Mouse (Mus musculus): Measurements from ENCODE around the gene Tex36.

Gene Tex36

DNA sequence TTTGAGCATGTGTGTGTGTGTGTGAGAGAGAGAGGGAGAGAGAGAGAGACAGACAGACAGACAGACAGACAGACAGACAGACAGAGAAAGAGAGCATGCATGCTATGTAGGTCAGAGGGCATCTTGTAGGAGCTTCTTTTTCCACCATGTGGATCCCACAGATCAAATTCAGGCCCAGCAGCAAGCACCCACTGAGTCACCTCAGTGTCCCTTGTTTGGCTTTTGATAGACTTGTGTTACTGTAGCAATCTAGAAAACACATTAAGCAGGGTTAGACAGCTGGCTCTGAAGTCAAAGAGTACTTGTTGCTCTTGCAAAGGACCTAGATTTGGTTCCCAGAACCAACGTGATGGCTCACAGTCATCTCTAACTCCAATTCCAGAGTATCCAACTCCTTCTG lies 10.2 kb downstream of the Tex36 start:
- DNase-seq (ENCODE audit: low read depth, low spot score), result no peak

DNA sequence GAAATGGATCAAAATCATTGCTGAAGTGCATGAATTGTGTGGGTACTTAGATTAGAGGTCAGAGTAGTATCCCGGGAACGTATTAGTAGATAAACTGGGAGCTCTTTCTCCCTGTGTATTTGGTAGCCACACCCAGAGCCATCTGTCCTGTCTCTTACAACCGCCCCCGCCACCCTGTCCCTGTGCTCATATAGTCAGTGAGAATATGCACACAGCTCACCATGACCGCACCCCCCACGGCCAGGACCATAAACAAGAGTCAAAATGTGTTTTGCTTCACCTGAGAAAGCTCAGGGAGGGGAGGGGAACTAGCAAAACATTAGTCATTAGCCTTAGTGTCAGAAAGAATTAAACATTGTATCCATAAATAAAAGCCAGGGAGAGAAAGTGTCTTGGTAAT lies 18.7 kb downstream of the Tex36 start:
- DNase-seq (ENCODE audit: low read depth, low spot score), result no peak

DNA sequence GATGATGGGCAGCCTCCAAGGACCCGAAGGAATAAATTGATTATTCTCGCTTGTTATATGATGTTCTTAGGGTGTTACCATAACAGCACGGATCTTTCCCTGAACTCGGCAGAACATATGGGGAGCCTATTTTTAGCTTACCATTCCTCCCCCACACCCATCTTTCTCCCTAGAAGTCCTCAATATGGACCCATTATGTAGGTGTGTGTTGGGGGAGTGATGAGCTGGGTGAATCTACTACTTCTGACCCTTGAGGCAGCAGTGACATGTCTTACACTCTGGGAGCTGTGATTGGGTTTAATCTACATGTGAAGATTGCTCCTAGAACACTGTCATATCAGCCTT lies 21.7 kb downstream of the Tex36 start:
- DNase-seq (ENCODE audit: low read depth, low spot score), result no peak

DNA sequence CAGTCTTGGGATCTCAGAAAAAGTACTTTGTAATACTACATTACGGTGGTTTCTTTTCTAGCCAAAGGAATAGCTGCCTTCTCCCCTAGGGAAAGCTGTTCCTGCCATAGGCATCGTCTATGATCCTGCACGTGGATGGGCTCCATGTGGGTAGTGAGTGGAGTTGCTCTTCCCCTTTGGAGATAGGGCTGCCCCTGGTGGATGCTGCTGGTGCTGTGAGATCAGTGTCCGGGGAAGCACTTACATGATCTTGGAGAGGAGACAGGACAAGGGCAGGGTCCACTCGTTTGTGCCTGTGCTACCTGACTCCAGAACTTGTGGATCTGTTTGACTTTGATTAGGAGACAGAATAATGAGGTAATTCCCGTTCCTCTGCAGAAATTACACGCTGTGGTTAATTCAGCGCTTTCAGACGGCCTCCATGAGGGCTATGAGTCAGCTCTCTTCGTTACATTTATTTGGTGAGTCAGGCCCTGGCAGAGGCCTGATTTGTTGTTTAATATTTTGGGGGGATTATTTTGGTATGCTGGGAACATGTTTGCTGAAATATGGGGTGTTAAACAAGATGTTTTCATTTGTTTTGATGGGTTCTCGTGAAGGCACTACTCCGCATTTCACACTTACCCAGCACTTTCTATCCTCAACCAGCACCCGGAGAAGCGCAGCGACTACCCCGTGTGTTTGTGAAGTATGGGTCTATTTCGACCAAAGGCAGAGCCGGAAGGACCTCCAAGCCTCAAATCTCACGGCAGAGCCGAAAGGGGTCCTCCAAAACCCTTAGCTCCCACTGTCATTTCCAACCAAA lies 22.3 kb downstream of the Tex36 start:
- DNase-seq (ENCODE audit: low read depth, low spot score), result no peak

DNA sequence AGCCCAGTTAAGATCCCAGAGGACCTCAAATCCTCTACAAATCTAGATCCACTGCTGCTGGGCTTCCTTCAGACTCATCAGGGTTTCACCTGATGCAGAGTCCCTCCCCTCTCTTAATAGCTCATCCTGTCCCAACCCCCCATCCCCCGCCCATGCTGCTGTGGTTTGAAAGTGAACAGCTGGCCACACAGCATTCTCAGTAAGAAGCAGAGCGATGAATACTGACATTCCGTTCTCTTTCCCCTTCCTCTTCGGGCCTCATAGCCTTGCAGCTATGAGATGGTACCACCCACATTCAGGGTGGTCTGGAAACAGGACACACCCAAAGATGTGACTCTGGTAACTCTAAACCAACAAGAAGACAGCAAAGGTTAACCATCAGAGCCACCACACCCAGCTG lies 25.1 kb downstream of the Tex36 start:
- DNase-seq (ENCODE audit: low read depth, low spot score), result no peak

DNA sequence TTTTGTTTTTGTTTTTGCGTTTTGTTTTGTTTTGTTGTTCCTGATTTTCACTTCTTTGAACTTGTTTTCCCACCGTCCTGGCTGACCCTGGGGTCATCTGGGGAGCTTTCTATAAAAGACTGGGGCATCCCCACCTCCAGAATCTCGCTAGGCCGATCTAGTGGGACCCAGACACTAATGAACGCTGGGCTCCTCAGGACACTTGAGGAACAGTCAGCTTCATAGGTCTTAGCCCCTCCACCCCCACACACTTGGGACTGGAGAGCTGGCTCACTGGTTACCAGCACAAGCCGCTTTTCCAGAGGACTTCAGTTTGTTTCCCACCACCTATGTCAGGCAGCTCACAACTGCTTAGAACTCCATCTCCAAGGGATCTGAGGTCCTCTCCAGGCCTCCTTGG lies 25.7 kb downstream of the Tex36 start:
- DNase-seq (ENCODE audit: low read depth, low spot score), result no peak

DNA sequence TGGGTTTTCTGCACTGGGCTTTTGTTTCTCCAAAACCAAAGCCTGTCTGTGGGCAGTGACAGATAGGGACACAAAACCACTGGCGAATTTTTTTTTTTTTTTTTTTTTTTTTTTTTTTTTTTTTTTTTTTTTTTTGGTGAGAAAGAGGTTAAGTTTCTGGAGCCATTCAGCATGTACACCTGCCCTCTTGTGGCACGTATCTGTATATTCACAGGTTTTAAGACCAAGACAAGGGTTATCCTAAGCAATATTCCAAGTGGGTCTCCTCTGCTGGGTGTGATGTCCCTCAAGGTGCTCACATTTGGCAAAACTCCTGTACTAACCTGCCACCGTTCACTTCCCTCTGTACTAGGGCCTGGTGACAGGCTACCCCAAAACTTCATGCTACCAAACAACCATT lies 30.0 kb downstream of the Tex36 start:
- DNase-seq (ENCODE audit: low read depth, low spot score), result peak; percentile 16

DNA sequence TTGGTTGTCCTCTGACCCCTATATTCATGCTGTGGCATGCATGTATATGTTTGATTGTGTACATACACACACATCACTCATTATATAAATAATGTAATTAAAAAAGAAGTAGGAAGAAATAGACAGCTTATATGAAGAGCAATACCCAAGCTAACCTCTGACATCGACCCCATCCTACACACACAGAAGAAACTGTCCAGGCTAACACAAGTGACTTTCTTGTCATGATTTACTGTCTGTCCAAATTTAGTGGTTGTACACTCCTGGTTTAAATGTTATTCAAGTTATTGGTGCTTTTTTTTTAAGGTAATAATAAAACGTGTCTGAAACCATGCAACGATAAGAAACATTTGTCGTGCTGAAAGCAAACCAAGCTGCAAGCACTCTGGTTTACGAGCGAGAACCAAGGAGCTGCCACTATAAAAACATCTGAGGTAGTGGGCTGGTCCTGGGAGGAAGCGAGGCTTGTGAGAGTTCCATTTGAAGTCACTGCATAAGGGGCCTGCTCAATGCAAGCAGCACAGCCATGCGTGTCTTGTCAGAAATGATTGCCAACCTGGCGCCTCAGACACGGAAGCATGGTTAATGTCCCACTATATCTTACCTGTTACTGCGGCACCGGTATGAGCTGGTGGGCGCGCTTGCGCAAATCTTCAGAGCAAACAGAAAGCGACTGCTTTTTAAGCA lies 32.6 kb downstream of the Tex36 start:
- no peak for DNase-seq (ENCODE audit: low read depth, low spot score)

DNA sequence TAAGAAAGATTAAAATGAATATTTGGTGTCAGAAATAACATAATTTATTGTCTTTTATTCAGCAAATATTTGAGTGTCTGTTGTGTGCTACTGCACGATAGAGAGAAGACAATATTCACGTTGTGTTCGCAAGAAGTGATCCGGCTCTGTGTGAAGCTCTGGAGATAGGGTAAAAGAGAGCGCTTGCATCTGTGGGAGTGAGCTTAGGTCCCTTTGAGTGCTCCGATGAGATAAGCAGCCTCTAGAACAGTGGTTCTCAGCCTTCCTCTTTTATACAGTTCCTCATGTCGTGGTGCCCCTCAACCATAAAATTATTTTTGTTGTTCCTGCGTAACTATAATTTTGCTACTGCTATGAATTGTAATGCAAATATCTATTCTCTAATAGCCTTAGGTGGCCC lies 37.4 kb downstream of the Tex36 start:
- DNase-seq (ENCODE audit: low read depth, low spot score), result no peak

DNA sequence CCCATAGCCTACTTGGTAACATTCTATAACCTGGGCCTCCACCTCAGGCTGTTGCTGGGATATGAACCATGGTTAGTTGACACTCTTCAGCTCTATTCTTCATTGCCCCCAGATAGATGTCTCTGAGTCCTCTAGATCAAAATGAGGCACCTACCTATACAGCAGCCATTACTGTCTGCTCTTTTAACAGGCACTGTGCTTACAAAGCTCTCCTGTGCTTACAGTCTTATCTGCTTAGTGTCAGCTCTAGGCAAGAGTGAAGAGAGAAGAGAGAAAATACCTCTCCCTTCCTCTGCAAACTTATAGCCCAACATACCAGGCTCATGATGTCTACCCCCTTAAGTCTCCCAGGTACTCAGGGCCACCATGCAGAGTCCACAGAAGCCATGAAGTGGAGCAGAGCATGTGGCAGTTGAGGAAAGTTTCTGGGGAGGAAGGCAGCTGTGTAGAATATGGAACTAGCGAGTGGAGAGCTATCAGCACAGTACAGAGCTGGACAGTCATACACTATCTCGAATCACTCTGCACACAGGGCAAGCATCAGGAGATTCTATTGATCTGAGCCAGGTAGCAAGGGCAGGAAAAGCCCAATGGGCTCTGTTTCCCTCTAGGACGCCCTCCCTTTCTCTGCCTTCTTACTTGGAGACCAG lies 38.7 kb downstream of the Tex36 start:
- DNase-seq (ENCODE audit: low read depth, low spot score), result no peak

DNA sequence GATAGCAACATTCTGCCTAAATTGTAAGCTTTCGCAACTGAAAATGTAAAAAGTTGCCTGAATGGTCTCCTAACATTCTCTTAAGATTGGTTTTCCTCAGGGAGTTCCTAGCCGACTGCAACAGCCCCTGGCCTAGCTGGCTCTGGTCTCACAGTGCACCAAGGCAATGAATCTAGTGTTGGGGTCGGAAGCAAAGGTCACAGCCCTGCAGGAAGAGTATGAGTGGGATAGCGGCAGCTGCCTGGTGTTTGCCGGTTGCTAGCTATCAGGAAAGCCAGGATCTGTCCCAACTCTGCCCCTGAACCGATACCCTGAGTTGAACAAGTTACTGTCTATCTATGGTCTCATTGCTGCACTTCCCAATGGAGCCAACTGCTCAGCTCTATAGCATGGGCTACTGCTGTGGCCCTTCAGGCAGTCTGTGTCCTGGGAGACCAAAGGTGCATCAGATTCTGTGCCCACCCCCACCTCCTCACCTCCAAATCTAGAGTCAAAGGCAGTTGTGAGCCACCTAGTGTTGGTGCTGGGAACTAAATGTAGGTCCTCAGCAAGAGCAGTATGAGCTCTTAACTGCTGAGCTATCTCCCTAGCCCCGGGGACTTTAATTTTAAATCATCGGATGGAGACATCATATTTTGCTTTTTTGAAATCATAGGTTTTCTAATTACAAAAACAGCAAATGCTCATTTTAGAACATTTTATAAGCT lies 46.0 kb downstream of the Tex36 start:
- DNase-seq (ENCODE audit: low read depth, low spot score), result no peak

DNA sequence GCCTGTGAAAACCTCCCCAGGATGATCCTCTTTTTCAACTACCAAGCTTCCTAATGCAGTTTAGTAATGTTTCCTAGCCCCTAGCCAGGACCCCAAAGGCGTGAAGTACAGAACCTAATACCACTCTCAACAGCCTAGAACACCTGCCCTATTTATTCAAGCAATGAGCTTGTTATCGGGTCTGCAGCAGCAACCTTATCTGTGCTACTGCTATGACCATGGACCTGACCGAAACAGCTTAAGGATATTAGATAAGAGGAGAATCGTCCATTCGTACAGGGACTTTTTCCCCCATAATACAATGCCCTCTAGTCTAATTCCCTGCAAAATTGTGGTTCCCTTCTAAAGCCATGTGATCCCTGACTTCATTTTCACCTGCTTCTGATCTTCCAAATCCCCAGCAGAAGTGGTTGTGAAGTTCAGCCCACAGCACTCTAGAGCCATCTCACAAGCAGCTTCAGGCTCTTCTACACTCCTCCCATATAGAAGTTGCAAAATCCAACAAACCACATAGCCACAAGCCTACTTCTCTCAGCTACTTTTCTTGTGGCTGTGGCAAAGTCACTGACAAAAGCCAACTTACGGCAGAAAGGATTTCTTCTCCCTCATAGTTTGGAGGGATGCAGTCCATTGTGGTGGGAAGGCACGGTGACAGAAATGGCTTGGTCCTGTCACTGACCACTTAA lies 49.5 kb downstream of the Tex36 start:
- DNase-seq (ENCODE audit: low read depth, low spot score), result no peak

DNA sequence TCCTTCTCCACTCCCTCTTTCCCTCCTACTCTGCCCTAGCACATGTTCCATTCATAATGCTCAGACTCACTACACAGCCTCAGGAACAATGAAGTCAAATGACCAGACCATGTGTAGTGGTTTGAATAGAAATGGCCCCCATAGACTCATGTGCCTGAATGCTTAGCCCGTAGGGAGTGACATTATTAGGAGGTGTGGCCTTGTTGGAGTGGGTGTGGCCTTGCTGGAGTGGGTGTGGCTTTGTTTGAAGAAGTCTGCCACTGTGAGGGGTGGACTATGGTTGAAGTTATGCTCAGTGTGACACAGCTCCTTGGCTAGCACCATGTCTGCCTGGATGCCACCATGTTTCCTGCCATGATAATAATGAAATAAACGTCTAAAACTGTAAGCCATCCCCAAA lies 51.0 kb downstream of the Tex36 start:
- DNase-seq (ENCODE audit: low read depth, low spot score), result no peak

DNA sequence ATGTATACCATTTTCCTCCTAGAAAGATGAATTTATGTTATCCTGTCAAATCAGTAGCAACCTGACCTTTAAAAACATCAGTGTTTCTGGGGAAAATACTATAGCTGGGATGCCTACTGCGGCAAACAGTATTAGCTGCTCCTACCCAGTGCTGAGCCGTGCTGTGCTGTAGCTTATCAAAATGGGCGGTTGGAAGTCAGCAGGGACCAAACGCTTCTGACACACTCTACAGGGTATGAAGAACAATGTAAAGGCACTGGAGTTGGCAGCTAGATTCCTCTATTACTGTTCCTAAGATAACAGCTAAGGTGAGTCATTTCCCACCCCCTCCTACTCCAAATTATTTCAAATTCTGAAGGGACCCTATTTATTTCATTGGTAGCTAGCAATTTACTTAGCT lies 53.5 kb downstream of the Tex36 start:
- DNase-seq (ENCODE audit: low read depth, low spot score), result no peak

DNA sequence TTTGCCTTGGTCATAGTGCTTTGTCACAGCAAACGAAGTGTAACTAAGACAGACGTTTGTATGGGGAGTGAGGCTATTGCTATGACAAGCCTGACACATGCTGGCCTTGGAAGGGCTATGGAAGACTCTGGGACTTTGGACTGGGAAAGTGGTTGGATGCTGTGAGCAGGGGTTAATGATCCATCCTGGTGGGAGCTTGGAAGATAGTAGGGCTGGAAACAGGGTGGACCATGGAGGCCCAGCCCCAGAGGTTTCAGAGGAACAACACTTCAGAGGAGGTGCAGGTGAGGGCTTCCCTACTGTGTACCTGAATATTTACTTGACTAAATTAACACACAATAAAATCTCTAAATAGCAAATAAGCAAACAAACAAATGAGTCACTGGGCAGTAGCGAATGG lies 56.3 kb downstream of the Tex36 start:
- no peak for DNase-seq (ENCODE audit: low read depth, low spot score)

DNA sequence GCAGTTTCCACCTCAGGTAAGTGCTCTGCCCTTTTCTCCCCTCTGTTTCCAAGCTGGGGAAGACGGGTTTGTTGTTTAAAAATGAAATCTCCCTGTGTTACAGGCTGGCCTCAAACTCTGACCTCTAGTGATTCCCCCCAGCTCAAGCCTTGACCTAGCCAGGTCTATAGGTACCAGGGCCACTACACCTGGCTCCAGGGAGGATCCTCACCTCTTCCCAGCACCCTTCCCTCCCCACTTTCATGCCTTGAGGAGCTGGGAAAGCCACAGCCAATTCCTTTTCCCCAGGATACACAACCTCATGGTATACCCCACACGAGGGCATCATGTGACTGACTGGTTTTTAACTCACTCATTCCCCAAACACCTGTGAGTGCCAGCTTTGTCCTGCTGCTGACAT lies 57.0 kb downstream of the Tex36 start:
- no peak for DNase-seq (ENCODE audit: low read depth, low spot score)

DNA sequence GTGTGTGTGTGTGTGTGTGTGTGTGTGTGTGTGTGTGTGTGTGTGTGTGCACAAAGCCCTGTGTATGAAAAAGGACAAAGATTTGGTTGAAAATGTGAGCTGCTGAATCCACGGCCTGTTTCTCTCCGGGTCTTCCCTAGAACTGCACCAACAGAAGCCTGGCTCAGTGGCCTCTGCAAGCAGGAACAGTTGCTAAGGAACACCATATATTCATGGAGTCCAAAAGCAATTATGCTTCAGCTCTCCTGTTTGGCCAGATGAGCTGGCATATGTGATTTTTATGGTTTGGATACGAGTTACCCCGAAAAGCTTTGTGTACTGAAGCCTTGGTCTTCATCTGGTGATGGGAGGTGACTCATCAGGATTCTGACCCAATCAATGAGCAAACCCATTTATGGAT lies 58.8 kb downstream of the Tex36 start:
- peak; percentile 18 for DNase-seq (ENCODE audit: low read depth, low spot score)

DNA sequence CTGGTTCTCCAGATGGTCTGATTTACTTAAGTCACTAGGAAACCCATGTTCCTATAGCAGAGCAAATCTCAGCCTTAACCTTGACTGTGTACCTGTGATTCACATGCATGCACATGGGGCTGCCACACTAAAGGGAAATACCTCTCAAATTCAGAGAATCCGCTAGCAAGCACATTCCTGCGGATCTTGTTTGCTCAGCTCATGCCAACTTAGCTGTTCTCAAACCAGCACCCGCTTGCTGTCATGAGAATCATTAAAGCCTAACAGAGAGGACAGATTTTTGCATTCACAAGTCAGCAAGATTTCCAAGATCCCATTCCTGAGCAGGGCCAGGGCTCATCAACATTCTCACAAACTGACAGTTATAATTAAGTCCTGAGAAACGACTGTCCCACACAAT lies 64.6 kb downstream of the Tex36 start:
- DNase-seq (ENCODE audit: low read depth, low spot score), result no peak
